Mouse (Mus musculus) left cerebral cortex, adult 2 months (tissue): Measurements from ENCODE around the gene Sf3b6. TPM values are rescaled to one million over a fixed set of nuclear protein-coding genes. Genes with fewer than 3 reads are reported as not detected.

Experiments used
- DNase-seq, 2 experiments: peaks; one replicate each; pipeline ENCODE4 v3.0.0; 2021 to 2022; ENCODE audit warnings: low spot score in 2 of 2, mixed read lengths in 1 of 2; ENCODE audit errors: extremely low spot score in 1 of 2
- H3K27ac ChIP-seq: fragments of 200-600 bp; 2 replicates; pipeline ENCODE4 v1.8.1; 2022
- H3K4me3 ChIP-seq: fragments of 200-600 bp; 2 replicates; pipeline ENCODE4 v1.8.1; 2022
- CTCF ChIP-seq: fragments of 200-600 bp; IDR thresholded peaks from 2 replicates; pipeline ENCODE4 v1.8.1; 2022; ENCODE audit warnings: antibody characterized with exemption, mild to moderate bottlenecking, moderate library complexity
- intact Hi-C: fragments of 180-260 bp; cut with DNase I; formaldehyde crosslinking; loops from one replicate; pipeline ENCODE4 v1.15.1; 2025
- total RNA-seq, 2 experiments: library from RNA; stranded (reverse); gene quantifications; 2 replicates each; pipeline ENCODE4 v1.2.3; 2021

The Sf3b6 gene
- total RNA-seq, 2 experiments from 2014 or later, result 75.5 to 85.2 TPM

GRCm38 (mm10) chr12:4872983-4873477 is 55.7 kb downstream of the Sf3b6 start:
- H3K4me3 ChIP-seq, result no peak overlapping the region
- TF ChIP-seq CTCF, result no peak
- no peak overlapping the region for H3K27ac ChIP-seq
- intact Hi-C loops, result no loop called here
- DNase-seq, result no peak

- intact Hi-C loops, result no loop called here
- no peak overlapping the region for H3K4me3 ChIP-seq
- no peak for TF ChIP-seq CTCF
- H3K27ac ChIP-seq, result no peak overlapping the region
- DNase-seq, result no peak
These were observed 56.2 kb downstream of the Sf3b6 start for GRCm38 (mm10) chr12:4873531-4873930.

- intact Hi-C loops, result no loop called here
- no peak for TF ChIP-seq CTCF
- peak; percentile 33 to 40 for DNase-seq
- H3K4me3 ChIP-seq, result peak within 1 kb of the TSS; percentile 31; the same call in 1 of the 2 replicates
- no peak within 1 kb of the TSS for H3K27ac ChIP-seq
These were observed 57.0 kb downstream of the Sf3b6 start, which contains the start of gene Mfsd2b for GRCm38 (mm10) chr12:4874161-4874927. TSS of gene Mfsd2b (minus strand) at chr12:4874359.

GRCm38 (mm10) chr12:4875623-4876022 is 58.3 kb downstream of the Sf3b6 start:
- H3K4me3 ChIP-seq, result no peak overlapping the region
- intact Hi-C loops, result no loop called here
- no peak for DNase-seq
- H3K27ac ChIP-seq, result no peak overlapping the region
- TF ChIP-seq CTCF, result no peak

Other genes with a start within 250 kb of the Sf3b6 start
- gene Itsn2, start 224.9 kb upstream of the Sf3b6 start, total RNA-seq, result 10 to 100 TPM; 69.6 to 73.0 TPM
- gene Gm3625, start 224.6 kb upstream of the Sf3b6 start, total RNA-seq, result not detected
- gene Fam228a, start 79.1 kb upstream of the Sf3b6 start, total RNA-seq, result 1 to 10 TPM; 2.8 to 2.9 TPM
- gene Pfn4, start 48.5 kb upstream of the Sf3b6 start, total RNA-seq, result 10 to 100 TPM in 1 of 2 experiments, 1 to 10 TPM in 1; 9.7 to 12.5 TPM
- 10 to 100 TPM; 20.2 to 20.5 TPM for gene Fam228b, start 48.3 kb upstream of the Sf3b6 start, total RNA-seq
- gene Fkbp1b, start 24.0 kb downstream of the Sf3b6 start, total RNA-seq, result 10 to 100 TPM; 43.7 to 48.3 TPM
- gene Wdcp, start 25.8 kb downstream of the Sf3b6 start, total RNA-seq, result 10 to 100 TPM; 11.8 to 12.5 TPM
- gene Mfsd2b, start 56.8 kb downstream of the Sf3b6 start, total RNA-seq, result under 1 TPM; 0.75 to 0.93 TPM
- gene Ubxn2a, start 90.2 kb downstream of the Sf3b6 start, total RNA-seq, result 10 to 100 TPM; 56.5 to 60.3 TPM
- gene Atad2b, start 99.8 kb downstream of the Sf3b6 start, total RNA-seq, result 10 to 100 TPM; 32.6 to 37.9 TPM